Mouse (Mus musculus): ENCODE measurements at regions not wholly inside any gene's neighbourhood (a gene's known extent, or its start where the extent isn't known, plus 50 kb on each side); places are given as distances from the start of the nearest gene placed in this dataset.

GRCm38 (mm10) chr6:110296549-110296948 lies 348.8 kb upstream of the Grm7 start:
- WGBS = 79% methylated on average over 2 of the region's 2 CpGs
- Histone ChIP-seq H3K27ac (ENCODE audit: low read depth, low read length) (no peak overlapping the region), H3K9ac (ENCODE audit: low read length) (no peak overlapping the region), H3K36me3 (ENCODE audit: control insufficient read depth, insufficient read depth, low read length) (no peaks in the 10 kb centered on the region), H3K27me3 (ENCODE audit: control insufficient read depth, insufficient read depth, low read length) (no peaks in the 10 kb centered on the region), H3K4me1 (ENCODE audit: control insufficient read depth, insufficient read depth, low read length) (no peaks in the 10 kb centered on the region), H3K4me2 (no peak overlapping the region), H3K9me3 (ENCODE audit: control insufficient read depth, low read length) (no peaks in the 10 kb centered on the region), H3K4me3 (ENCODE audit: low read depth, low read length) (no peak overlapping the region)
- DNase-seq (ENCODE audit: low spot score, missing footprints) (no peak), ATAC-seq (ENCODE audit: low FRiP score) (no peak)
